Mouse (Mus musculus) forebrain, embryonic 13.5 days (tissue): ENCODE measurements at regions not wholly inside any gene's neighbourhood (a gene's known extent, or its start where the extent isn't known, plus 50 kb on each side); places are given as distances from the start of the nearest gene placed in this dataset.

Experiments used
- ATAC-seq: fragments of 200-750 bp; cut with Nextera tagmentation; 2 replicates; pipeline ENCODE4 v1.8.0; 2017
- H3K27ac ChIP-seq: fragments of 300-500 bp; sonication (generic); 2 replicates; pipeline ENCODE4 v1.5.1; 2015; ENCODE audit warnings: inconsistent platforms, mild to moderate bottlenecking, moderate library complexity
- H3K27me3 ChIP-seq: fragments of 300-500 bp; sonication (generic); 2 replicates; pipeline ENCODE4 v1.6.1; 2015; ENCODE audit warnings: mild to moderate bottlenecking, inconsistent platforms
- H3K36me3 ChIP-seq: fragments of 300-500 bp; sonication (generic); 2 replicates; pipeline ENCODE4 v1.6.1; 2015; ENCODE audit warnings: mild to moderate bottlenecking, inconsistent platforms; ENCODE audit not compliant: poor library complexity, severe bottlenecking
- H3K4me1 ChIP-seq: fragments of 300-500 bp; sonication (generic); 2 replicates; pipeline ENCODE4 v1.6.1; 2015; ENCODE audit warnings: inconsistent platforms
- H3K4me2 ChIP-seq: fragments of 300-500 bp; sonication (generic); 2 replicates; pipeline ENCODE4 v1.6.1; 2015; ENCODE audit warnings: inconsistent platforms, mild to moderate bottlenecking, moderate library complexity
- H3K4me3 ChIP-seq: fragments of 300-500 bp; sonication (generic); 2 replicates; pipeline ENCODE4 v1.5.1; 2015; ENCODE audit warnings: mild to moderate bottlenecking, inconsistent platforms
- H3K9ac ChIP-seq: fragments of 300-500 bp; sonication (generic); 2 replicates; pipeline ENCODE4 v1.6.1; 2015; ENCODE audit warnings: mild to moderate bottlenecking, inconsistent platforms
- H3K9me3 ChIP-seq: fragments of 300-500 bp; sonication (generic); replicated peaks from 2 replicates; pipeline ENCODE4 v1.6.1; 2016; ENCODE audit warnings: inconsistent platforms
- WGBS: fragments of 180-500 bp; shearing (Covaris S2); methylation state at CpG from one replicate; pipeline ENCODE4 v1.1.7; 2015; 5-methylcytosine and 5-hydroxymethylcytosine counted together

DNA sequence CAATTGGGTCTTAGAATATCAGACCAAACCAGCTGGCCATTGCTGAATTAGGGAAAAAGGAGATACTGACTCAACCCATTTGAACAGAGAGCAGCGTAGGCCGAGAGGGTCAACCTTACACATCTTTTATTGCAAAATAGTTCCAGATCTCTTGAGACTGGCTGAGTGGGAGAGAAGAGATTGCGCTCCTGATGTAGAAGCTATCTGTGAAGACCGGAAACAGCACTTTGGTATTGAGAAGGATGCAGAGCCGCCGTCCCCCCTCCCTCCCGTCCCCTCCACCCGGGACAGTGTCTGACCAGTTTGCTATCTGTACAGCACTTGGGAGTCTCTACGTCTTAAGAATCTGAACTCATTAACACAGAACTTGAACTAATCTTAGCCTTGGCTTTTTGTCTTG lies 135.6 kb downstream of the Zfp365 start:
- no peak for ATAC-seq
- H3K9ac ChIP-seq = no peak overlapping the region
- H3K36me3 ChIP-seq = no peaks in the 10 kb centered on the region
- H3K27me3 ChIP-seq = no peaks in the 10 kb centered on the region
- no peak overlapping the region for H3K4me3 ChIP-seq
- no peaks in the 10 kb centered on the region for H3K9me3 ChIP-seq
- H3K4me1 ChIP-seq = no peaks in the 10 kb centered on the region
- no peak overlapping the region for H3K27ac ChIP-seq
- WGBS = 93% methylated on average over 9 of the region's 9 CpGs
- H3K4me2 ChIP-seq = no peak overlapping the region

- H3K36me3 ChIP-seq = no peaks in the 10 kb centered on the region
- WGBS = 89% methylated on average over 8 of the region's 8 CpGs
- H3K27ac ChIP-seq = no peak overlapping the region
- H3K4me1 ChIP-seq = no peaks in the 10 kb centered on the region
- H3K4me3 ChIP-seq = no peak overlapping the region
- no peaks in the 10 kb centered on the region for H3K27me3 ChIP-seq
- H3K4me2 ChIP-seq = no peak overlapping the region
- no peak overlapping the region for H3K9ac ChIP-seq
- H3K9me3 ChIP-seq = no peaks in the 10 kb centered on the region
- no peak for ATAC-seq
Observed at GRCm38 (mm10) chr10:67771796-67772195, 140.7 kb downstream of the Zfp365 start.

DNA sequence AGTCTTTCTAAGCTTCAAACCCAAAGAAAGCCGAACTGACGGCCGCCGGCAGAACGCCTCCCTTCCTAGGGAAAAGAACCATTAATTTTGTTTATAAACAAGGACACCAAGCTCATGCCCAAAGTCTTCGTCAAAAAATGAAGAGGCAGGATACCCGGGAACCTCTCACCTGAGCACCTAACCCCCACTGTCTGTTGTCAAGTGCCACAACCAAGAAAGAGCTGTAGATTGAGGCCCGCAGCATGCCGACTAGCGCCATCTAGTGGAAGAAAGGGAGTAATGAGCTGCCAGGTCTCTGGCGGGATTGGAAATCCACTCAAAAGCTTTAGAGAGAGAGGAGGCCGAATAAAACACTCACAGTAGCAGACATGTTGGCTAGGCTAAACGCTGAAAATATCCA lies 146.4 kb downstream of the Zfp365 start:
- Histone ChIP-seq H3K36me3 (no peaks in the 10 kb centered on the region), H3K4me3 (no peak overlapping the region), H3K27ac (no peak overlapping the region), H3K4me2 (no peak overlapping the region), H3K9ac (no peak overlapping the region), H3K9me3 (no peaks in the 10 kb centered on the region), H3K4me1 (no peaks in the 10 kb centered on the region), H3K27me3 (no peaks in the 10 kb centered on the region)
- 38% methylated on average over 13 of the region's 13 CpGs for WGBS
- no peak for ATAC-seq

GRCm38 (mm10) chr10:67760424-67760823 lies 152.0 kb downstream of the Zfp365 start:
- Histone ChIP-seq H3K9ac (no peak overlapping the region), H3K27me3 (no peaks in the 10 kb centered on the region), H3K4me1 (no peaks in the 10 kb centered on the region), H3K27ac (no peak overlapping the region), H3K4me3 (no peak overlapping the region), H3K9me3 (no peaks in the 10 kb centered on the region), H3K4me2 (no peak overlapping the region), H3K36me3 (no peaks in the 10 kb centered on the region)
- 70% methylated on average over 3 of the region's 3 CpGs for WGBS
- ATAC-seq = no peak

DNA sequence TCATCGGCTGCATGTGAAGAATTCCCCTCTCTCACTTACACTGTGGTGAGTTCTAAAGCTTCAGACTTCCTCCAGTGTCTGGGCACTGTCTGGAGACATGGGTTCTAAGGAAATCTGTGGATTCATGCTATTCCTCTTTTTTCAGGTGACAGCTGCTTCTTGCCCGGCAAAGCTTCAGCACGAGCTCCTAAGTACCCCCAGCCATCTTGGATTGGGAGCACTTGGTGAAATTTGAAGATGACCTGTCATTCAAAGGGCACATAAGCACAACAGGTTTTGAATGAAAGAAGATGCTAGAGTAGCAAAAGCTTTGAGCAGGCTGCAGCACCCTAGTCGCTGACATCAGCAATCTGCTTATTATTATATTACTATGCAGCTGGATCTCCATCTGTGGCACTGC lies 164.3 kb downstream of the Zfp365 start:
- ATAC-seq = no peak
- 90% methylated on average over 4 of the region's 4 CpGs for WGBS
- no peaks in the 10 kb centered on the region for H3K4me1 ChIP-seq
- no peak overlapping the region for H3K27ac ChIP-seq
- no peak overlapping the region for H3K4me2 ChIP-seq
- no peak overlapping the region for H3K4me3 ChIP-seq
- H3K9ac ChIP-seq = no peak overlapping the region
- no peaks in the 10 kb centered on the region for H3K27me3 ChIP-seq
- H3K9me3 ChIP-seq = no peaks in the 10 kb centered on the region
- H3K36me3 ChIP-seq = no peaks in the 10 kb centered on the region

GRCm38 (mm10) chr10:67747461-67747860 lies 165.0 kb downstream of the Zfp365 start:
- Histone ChIP-seq H3K9me3 (no peaks in the 10 kb centered on the region), H3K4me1 (no peaks in the 10 kb centered on the region), H3K27me3 (no peaks in the 10 kb centered on the region), H3K4me3 (no peak overlapping the region), H3K36me3 (no peaks in the 10 kb centered on the region), H3K9ac (no peak overlapping the region), H3K4me2 (no peak overlapping the region), H3K27ac (no peak overlapping the region)
- ATAC-seq = no peak
- WGBS = 82% methylated on average over 3 of the region's 3 CpGs

GRCm38 (mm10) chr10:67746140-67746539 lies 166.3 kb downstream of the Zfp365 start:
- H3K9me3 ChIP-seq = no peaks in the 10 kb centered on the region
- H3K4me2 ChIP-seq = no peak overlapping the region
- peak; percentile 10; the same call in 1 of the 2 replicates for ATAC-seq
- no peak overlapping the region for H3K9ac ChIP-seq
- H3K36me3 ChIP-seq = no peaks in the 10 kb centered on the region
- no peaks in the 10 kb centered on the region for H3K27me3 ChIP-seq
- no peaks in the 10 kb centered on the region for H3K4me1 ChIP-seq
- no peak overlapping the region for H3K27ac ChIP-seq
- WGBS = 88% methylated on average over 3 of the region's 3 CpGs
- no peak overlapping the region for H3K4me3 ChIP-seq

DNA sequence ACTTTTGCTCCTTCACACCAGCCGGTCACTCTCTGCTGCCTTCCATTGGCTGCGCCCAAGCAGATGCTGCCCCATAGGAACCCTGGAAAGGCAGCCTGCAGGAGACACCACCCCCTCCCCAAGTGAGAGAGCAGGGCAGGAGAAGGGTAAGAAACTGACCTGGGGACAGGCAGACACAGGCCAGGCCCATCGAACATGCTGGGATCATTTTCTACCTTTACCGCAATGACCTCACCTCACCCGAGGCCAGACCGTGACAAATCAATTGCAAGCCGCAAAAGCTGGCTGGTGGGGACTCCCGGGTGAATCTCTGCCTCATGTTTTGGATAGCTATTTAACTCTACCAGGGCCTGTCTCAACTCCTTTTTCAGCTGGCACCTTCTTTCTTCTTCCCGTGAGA lies 168.9 kb downstream of the Zfp365 start:
- ATAC-seq = no peak
- Histone ChIP-seq H3K4me1 (no peaks in the 10 kb centered on the region), H3K4me2 (no peak overlapping the region), H3K27me3 (no peaks in the 10 kb centered on the region), H3K4me3 (no peak overlapping the region), H3K27ac (no peak overlapping the region), H3K9ac (no peak overlapping the region), H3K9me3 (no peaks in the 10 kb centered on the region), H3K36me3 (no peaks in the 10 kb centered on the region)
- WGBS = 90% methylated on average over 9 of the region's 9 CpGs

GRCm38 (mm10) chr10:67742824-67743223 lies 169.6 kb downstream of the Zfp365 start:
- Histone ChIP-seq H3K9ac (no peak overlapping the region), H3K4me2 (no peak overlapping the region), H3K27me3 (no peaks in the 10 kb centered on the region), H3K36me3 (no peaks in the 10 kb centered on the region), H3K4me1 (no peaks in the 10 kb centered on the region), H3K4me3 (no peak overlapping the region), H3K9me3 (no peaks in the 10 kb centered on the region), H3K27ac (no peak overlapping the region)
- no peak for ATAC-seq
- WGBS = 88% methylated on average over 8 of the region's 8 CpGs

GRCm38 (mm10) chr10:67742305-67742704 lies 170.2 kb downstream of the Zfp365 start:
- WGBS = 84% methylated on average over 10 of the region's 10 CpGs
- H3K27ac ChIP-seq = no peak overlapping the region
- H3K27me3 ChIP-seq = no peaks in the 10 kb centered on the region
- H3K4me1 ChIP-seq = no peaks in the 10 kb centered on the region
- no peak overlapping the region for H3K4me3 ChIP-seq
- H3K9ac ChIP-seq = no peak overlapping the region
- no peaks in the 10 kb centered on the region for H3K36me3 ChIP-seq
- no peak for ATAC-seq
- H3K4me2 ChIP-seq = no peak overlapping the region
- no peaks in the 10 kb centered on the region for H3K9me3 ChIP-seq

- ATAC-seq = no peak
Observed at GRCm38 (mm10) chr10:67739199-67739598, 173.3 kb downstream of the Zfp365 start.

GRCm38 (mm10) chr10:67736636-67737035 lies 175.8 kb downstream of the Zfp365 start:
- Histone ChIP-seq H3K4me2 (no peak overlapping the region), H3K36me3 (no peaks in the 10 kb centered on the region), H3K9ac (no peak overlapping the region), H3K27me3 (no peaks in the 10 kb centered on the region), H3K4me1 (no peaks in the 10 kb centered on the region), H3K27ac (no peak overlapping the region), H3K4me3 (no peak overlapping the region), H3K9me3 (no peaks in the 10 kb centered on the region)
- 85% methylated on average over 10 of the region's 10 CpGs for WGBS
- ATAC-seq = no peak

More at GRCm38 (mm10) chr10:67739199-67739598, 173.3 kb downstream of the Zfp365 start:
- no peaks in the 10 kb centered on the region for H3K4me1 ChIP-seq
- no peak overlapping the region for H3K27ac ChIP-seq
- H3K27me3 ChIP-seq = no peaks in the 10 kb centered on the region
- 53% methylated on average over 1 of the region's 1 CpGs for WGBS
- H3K4me2 ChIP-seq = no peak overlapping the region
- H3K4me3 ChIP-seq = no peak overlapping the region
- H3K36me3 ChIP-seq = no peaks in the 10 kb centered on the region
- no peaks in the 10 kb centered on the region for H3K9me3 ChIP-seq
- H3K9ac ChIP-seq = no peak overlapping the region

DNA sequence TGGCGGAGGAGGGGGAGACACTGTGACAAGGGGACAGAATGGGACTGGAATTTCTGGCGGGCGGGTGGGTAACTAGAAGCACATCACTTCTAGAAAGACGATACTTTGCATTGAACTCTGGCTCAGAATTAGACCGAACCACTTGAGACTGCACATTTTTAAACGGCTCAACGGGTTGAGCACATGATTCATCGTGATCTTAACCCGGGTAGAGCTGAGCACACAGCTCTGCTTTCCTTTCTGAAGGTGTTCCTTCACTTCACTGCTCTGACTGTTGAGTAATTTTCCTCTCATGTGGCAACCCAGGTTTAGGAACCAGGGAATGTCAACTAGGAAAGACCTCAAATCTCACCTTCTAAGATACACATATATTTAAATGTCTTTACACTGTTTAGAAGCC lies 180.9 kb downstream of the Zfp365 start:
- ATAC-seq = no peak
- Histone ChIP-seq H3K4me2 (no peak overlapping the region), H3K36me3 (no peaks in the 10 kb centered on the region), H3K27me3 (no peaks in the 10 kb centered on the region), H3K9ac (no peak overlapping the region), H3K27ac (no peak overlapping the region), H3K9me3 (no peaks in the 10 kb centered on the region), H3K4me1 (no peaks in the 10 kb centered on the region), H3K4me3 (no peak overlapping the region)
- WGBS = 89% methylated on average over 9 of the region's 9 CpGs
